Mouse (Mus musculus): ENCODE measurements around the gene Ptpn1. TPM values are rescaled to one million over a fixed set of nuclear protein-coding genes. Genes with fewer than 3 reads are reported as not detected.

Ptpn1 gene
- polyA plus RNA-seq, 1 experiment, result 94.5 TPM

DNA sequence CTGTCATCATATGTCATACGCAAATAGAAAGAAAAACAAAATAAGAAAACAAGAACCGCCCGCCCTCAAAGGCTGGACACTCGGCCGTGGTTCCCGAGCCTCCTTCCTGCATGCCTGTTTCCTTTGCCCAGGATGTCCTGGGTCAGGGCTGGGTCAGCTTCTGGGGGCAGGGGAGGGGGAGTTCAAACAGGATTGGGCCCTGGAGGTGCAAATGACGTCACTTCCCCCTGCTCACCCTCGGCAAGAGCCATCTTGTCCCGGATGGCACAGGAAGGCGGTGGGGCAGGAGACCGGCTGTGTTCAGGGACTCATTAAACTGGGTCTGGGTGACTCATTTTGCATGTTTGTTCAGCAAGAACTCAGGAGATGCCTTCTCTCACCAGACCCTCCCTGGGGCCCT is 11.8 kb upstream of the Ptpn1 start:
- Histone ChIP-seq H3K27ac (ENCODE audit: insufficient read depth, low read depth, low read length) (no peak overlapping the region), H3K4me3 (ENCODE audit: insufficient read depth, low read length) (no peak overlapping the region), H3K4me1 (ENCODE audit: control insufficient read depth, insufficient read depth, low read length) (peaks cover 23% of the 10 kb centered on the region)
- TF ChIP-seq POLR2A (IDR thresholded peaks at IDR 0.05; ENCODE audit: borderline replicate concordance, low read depth, low read length) (no peak), CTCF (IDR thresholded peaks at IDR 0.05; ENCODE audit: low read depth, low read length) (no peak)

DNA sequence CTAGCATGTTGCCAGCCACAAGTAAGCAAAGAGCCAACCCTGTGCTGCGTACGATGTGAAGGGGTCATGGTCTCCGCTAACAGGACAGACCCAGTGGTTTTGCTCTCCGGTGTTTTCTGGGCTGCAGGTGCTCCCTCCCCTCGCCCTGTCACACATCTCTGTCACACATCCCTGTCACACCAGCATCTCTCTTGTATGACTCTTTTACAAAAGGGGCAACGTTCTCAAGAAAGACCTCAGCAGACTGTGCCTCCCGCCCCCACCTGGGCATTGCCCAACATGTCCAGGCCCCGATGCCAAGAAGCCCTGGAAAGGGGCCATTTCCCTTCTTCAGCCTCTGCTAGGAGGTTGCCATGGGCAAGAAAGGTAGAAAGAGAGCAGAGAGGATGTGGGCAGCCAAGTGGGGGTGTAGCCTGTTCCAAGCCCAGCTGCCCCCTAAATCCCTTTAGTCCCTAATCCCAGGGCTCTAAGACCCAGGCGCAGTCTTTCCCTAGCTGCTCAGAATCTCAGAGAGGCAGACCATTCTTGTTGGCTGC is 10.8 kb upstream of the Ptpn1 start:
- Histone ChIP-seq H3K4me3 (ENCODE audit: insufficient read depth, low read length) (no peak overlapping the region), H3K4me1 (ENCODE audit: control insufficient read depth, insufficient read depth, low read length) (peaks cover 28% of the 10 kb centered on the region), H3K27ac (ENCODE audit: insufficient read depth, low read depth, low read length) (no peak overlapping the region)
- TF ChIP-seq CTCF (IDR thresholded peaks at IDR 0.05; ENCODE audit: low read depth, low read length), result no peak
- no peak for TF ChIP-seq POLR2A (IDR thresholded peaks at IDR 0.05; ENCODE audit: borderline replicate concordance, low read depth, low read length)

DNA sequence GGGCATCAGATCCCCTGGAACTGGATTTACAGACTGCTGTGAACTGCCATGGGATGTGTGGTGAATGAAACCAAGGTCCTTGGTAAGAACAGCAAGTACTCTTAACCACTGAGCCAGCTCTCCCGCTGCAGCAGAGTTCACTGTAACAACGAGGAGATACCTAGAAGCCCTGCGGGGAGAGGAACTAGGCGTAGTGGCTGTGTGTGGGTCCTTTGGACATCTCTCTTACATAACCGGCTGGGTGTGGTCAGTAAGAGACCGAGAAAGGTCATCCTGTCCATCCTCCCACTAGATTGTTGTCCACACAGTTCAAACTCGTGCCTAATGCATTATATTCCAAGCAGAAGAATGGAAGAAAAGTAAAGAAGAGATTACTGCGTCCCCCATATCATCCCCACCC is 10.0 kb upstream of the Ptpn1 start:
- Histone ChIP-seq H3K4me1 (ENCODE audit: control insufficient read depth, insufficient read depth, low read length) (peaks cover 34% of the 10 kb centered on the region), H3K4me3 (ENCODE audit: insufficient read depth, low read length) (no peak overlapping the region), H3K27ac (ENCODE audit: insufficient read depth, low read depth, low read length) (no peak overlapping the region)
- TF ChIP-seq POLR2A (IDR thresholded peaks at IDR 0.05; ENCODE audit: borderline replicate concordance, low read depth, low read length), result no peak
- TF ChIP-seq CTCF (IDR thresholded peaks at IDR 0.05; ENCODE audit: low read depth, low read length), result no peak

DNA sequence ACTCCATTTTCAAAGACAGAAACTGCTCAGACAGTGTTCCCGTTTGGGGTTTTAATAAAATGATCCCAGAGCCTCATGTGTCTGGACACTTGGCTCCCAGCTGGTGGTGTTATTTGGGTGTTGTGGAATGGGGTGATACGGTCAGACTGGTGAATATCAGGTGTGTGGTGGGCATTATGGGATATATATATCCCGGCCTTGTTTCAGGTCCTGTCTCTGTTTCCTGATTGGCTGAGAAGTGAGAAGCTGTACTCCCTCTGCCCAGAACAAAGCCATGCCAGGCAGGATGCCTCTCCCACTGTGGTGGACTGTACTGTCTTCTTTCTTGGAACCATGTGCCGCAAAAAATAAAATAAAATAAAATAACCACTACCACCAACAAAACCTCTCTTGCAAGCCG is 7.8 kb upstream of the Ptpn1 start:
- H3K4me3 ChIP-seq (ENCODE audit: insufficient read depth, low read length), result no peak overlapping the region
- H3K27ac ChIP-seq (ENCODE audit: insufficient read depth, low read depth, low read length), result peak overlapping the region; percentile 95
- peaks cover 40% of the 10 kb centered on the region for H3K4me1 ChIP-seq (ENCODE audit: control insufficient read depth, insufficient read depth, low read length)
- TF ChIP-seq CTCF (IDR thresholded peaks at IDR 0.05; ENCODE audit: low read depth, low read length) (no peak), POLR2A (IDR thresholded peaks at IDR 0.05; ENCODE audit: borderline replicate concordance, low read depth, low read length) (no peak)

DNA sequence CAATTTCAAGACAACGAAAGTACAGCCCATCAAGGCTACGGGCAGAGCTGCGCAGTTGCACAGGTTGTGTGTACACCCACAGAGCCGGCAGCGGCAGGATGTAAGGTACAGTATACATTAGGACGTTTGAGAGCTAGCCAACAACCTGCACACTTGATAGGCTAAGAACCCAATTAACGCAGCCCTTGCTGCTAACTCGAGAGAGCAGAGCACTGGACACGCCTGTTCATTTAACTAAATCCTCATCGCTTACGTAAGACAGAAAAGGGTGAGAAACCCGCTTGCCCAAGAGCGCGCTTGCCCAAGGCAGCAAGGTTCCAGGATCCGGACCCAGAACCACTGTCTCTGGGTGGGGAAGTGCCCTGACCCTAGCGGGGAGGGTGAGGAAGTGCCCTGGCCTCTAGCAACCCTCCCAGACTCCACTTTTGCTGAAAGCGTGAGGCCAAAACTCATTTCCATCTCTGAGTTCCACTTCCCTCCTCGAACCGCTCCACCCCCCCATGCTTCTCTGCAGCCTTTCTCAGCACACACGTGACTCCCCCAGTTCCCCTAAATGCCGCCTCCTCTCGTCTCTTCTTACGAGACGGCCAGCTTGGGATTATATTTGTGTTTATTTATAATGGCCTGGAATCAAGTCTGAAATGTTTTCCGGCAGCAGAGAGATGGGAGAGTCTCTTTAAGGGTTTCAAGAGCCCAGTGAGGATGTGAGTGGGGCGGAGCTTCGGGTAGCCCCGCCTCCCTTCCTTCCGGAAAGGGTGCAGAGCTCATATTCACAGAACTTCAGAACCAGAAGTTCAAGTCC is 6.9 kb upstream of the Ptpn1 start:
- Histone ChIP-seq H3K4me3 (ENCODE audit: insufficient read depth, low read length) (peak overlapping the region; percentile 40), H3K27ac (ENCODE audit: insufficient read depth, low read depth, low read length) (peak overlapping the region; percentile 95), H3K4me1 (ENCODE audit: control insufficient read depth, insufficient read depth, low read length) (peaks cover 42% of the 10 kb centered on the region)
- TF ChIP-seq CTCF (IDR thresholded peaks at IDR 0.05; ENCODE audit: low read depth, low read length), result no peak

DNA sequence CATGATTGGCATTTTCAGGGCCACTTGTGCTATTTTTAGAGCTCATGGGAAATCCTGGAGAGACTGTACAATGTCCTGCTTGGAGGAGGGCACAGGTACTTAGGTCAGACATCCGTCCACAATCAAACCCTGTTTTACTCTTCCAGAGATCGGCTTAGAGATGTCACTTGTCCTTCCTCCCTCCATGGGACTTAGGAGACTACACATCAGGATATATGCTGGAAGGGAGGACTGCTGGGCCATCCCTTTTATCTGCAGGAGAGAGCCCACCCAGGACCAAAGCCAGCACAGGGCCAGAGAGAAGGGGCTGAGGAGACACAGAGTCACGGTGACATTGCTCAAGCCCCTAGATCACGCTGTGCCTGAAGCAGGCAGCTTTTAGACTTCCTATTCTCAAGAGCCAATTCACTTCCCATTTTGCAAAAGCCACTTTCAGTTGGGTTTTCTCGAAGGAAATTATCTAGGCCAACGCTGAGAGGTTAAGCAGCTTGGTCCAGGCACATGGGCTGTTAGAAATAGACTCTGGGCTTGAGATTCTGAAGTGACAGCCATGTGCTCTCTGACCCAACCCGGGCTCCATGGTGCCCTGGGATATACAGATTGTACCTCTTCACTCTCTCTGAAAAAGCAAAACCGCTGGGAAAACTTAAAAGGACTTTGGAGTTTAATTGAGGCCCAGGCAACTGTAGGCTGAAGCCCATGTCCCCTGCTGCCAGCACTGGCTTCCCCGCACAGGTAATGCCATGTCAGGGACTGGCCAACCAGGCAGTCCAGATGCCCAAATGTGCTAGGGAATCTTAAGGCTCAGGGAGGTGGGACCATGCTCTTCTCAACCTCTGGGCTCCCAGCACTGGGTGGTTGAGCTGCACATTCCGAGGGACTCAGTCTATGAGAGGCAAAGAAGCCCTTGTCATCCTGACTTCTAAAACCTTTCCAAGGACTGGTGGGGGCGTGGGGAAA is 5.7 kb upstream of the Ptpn1 start:
- Histone ChIP-seq H3K27ac (ENCODE audit: insufficient read depth, low read depth, low read length) (peak overlapping the region; percentile 95), H3K4me3 (ENCODE audit: insufficient read depth, low read length) (peak overlapping the region; percentile 14), H3K4me1 (ENCODE audit: control insufficient read depth, insufficient read depth, low read length) (peaks cover 51% of the 10 kb centered on the region)
- TF ChIP-seq CTCF (IDR thresholded peaks at IDR 0.05; ENCODE audit: low read depth, low read length), result no peak
- TF ChIP-seq POLR2A (IDR thresholded peaks at IDR 0.05; ENCODE audit: borderline replicate concordance, low read depth, low read length), result no peak

DNA sequence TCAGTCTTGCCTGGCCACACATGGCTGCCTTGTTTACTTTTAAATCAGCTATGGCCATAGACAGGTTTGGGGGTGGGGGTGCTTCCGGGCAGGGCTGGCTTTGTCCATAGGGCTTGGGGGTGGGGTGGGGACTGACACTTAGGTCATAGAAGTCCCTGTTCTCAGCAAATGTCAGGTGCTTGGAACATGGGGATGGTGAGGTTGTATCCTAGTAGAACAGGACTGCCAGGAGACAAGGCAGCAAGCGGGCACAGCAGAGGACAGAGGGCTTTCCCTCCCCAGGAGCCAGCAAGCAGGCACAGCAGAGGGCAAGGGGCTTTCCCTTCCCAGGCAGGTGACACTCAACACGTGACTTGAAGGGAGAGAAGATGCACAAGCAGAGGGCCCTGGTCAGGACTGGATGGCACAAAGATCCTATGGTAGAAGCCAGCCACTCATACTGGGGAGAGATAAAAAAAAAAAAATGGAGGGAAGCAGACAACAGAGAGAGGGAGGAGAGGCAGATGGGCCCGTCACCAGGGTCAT is 3.8 kb upstream of the Ptpn1 start:
- TF ChIP-seq CTCF (IDR thresholded peaks at IDR 0.05; ENCODE audit: low read depth, low read length) (no peak), POLR2A (IDR thresholded peaks at IDR 0.05; ENCODE audit: borderline replicate concordance, low read depth, low read length) (no peak)
- no peak overlapping the region for H3K4me3 ChIP-seq (ENCODE audit: insufficient read depth, low read length)
- H3K27ac ChIP-seq (ENCODE audit: insufficient read depth, low read depth, low read length), result no peak overlapping the region
- H3K4me1 ChIP-seq (ENCODE audit: control insufficient read depth, insufficient read depth, low read length), result peaks cover 48% of the 10 kb centered on the region

DNA sequence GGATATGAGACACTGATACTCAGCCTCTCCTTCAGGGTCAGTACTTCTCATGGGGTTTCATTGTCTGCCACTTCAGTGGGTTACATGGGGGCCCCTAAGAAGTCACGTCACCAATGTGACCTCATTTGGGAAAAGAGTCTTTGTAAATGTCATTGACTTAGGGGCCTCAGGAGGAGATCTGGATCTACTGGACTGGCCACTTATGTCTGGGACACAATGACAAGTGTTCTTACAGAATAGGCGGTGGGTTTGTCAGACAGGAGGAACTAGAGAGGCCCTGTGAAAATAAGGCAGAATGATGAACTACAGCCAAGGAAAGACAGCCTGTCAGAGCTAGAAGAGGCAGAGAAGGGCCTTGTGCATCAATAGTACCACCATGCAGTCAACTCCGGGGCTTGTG is 2.9 kb upstream of the Ptpn1 start:
- Histone ChIP-seq H3K4me1 (ENCODE audit: control insufficient read depth, insufficient read depth, low read length) (peaks cover 45% of the 10 kb centered on the region), H3K4me3 (ENCODE audit: insufficient read depth, low read length) (no peak overlapping the region), H3K27ac (ENCODE audit: insufficient read depth, low read depth, low read length) (no peak overlapping the region)
- TF ChIP-seq CTCF (IDR thresholded peaks at IDR 0.05; ENCODE audit: low read depth, low read length) (no peak), POLR2A (IDR thresholded peaks at IDR 0.05; ENCODE audit: borderline replicate concordance, low read depth, low read length) (no peak)

DNA sequence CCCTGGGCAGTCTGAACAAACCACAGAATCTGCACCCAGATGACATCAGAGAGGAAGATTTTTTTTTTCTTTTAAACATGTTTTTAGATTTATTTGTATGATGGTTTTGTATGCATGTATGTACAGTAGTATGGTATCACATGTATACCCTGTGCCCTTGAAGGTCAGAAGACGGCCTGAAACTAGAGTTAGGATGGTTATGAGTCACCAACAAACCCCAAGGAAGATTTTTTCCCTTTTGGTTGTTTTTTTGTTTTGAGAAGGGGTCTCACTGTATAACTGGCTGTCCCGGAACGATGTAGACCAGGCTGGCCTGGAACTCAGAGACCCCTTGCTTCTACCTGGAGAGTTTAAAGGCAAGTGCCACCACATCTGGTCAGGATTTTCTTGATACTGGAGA is 882 bp upstream of the Ptpn1 start:
- H3K4me3 ChIP-seq (ENCODE audit: insufficient read depth, low read length), result no peak overlapping the region

More for the DNA sequence above, 882 bp upstream of the Ptpn1 start:
- Histone ChIP-seq H3K4me1 (ENCODE audit: control insufficient read depth, insufficient read depth, low read length) (peaks cover 44% of the 10 kb centered on the region), H3K27ac (ENCODE audit: insufficient read depth, low read depth, low read length) (no peak overlapping the region)
- no peak for TF ChIP-seq POLR2A (IDR thresholded peaks at IDR 0.05; ENCODE audit: borderline replicate concordance, low read depth, low read length)
